Mouse (Mus musculus) megakaryocyte, embryonic 14.5 days (primary cell): ENCODE results near the gene Cbx5.

Source experiments
- FLI1 ChIP-seq: IDR thresholded peaks from 2 replicates; pipeline ENCODE4 v1.6.1; 2012; ENCODE audit warnings: low read length, inconsistent platforms, mixed read lengths
- GATA1 ChIP-seq: IDR thresholded peaks from 3 replicates; pipeline ENCODE4 v1.6.1; 2012; ENCODE audit warnings: mixed read lengths, low read length, inconsistent platforms, borderline replicate concordance

DNA sequence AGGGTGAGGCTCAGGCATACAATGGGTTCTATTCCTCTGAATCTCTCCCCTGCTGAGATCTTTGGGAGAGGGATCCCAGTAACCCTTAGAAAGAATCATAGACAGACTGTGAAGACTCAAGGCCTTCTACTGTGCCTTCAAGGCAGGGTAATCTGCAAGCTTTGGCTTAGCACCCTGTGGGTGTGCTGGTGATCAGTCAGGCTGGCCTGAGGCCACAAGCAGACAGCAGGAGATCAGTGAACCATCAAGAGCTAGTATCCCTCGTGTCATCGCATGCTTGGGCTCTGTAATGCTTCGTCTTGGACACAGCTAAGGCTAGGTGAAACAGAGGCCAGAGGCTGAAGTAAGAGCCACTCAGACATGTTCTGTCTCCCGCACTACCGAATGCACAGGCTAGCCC lies 66.4 kb downstream of the Cbx5 start:
- TF ChIP-seq GATA1 (no peak), FLI1 (no peak)
